Mouse (Mus musculus): ENCODE measurements around the gene Tcp11. TPM values are rescaled to one million over a fixed set of nuclear protein-coding genes. Genes with fewer than 3 reads are reported as not detected.

Gene Tcp11
- polyA plus RNA-seq, 1 experiment from 2014 or later = 2.0 TPM

GRCm38 (mm10) chr17:28041298-28041697 lies 39.1 kb downstream of the Tcp11 start:
- H3K4me2 ChIP-seq (ENCODE audit: low read length) = peak overlapping the region; percentile 73
- no peaks in the 10 kb centered on the region for H3K9me3 ChIP-seq (replicated peaks; ENCODE audit: control insufficient read depth, low read length, poor library complexity, severe bottlenecking)
- H3K27me3 ChIP-seq (ENCODE audit: control insufficient read depth, insufficient read depth, low read depth, low read length) = no peaks in the 10 kb centered on the region
- peak overlapping the region; percentile 79 for H3K9ac ChIP-seq (ENCODE audit: low read depth, low read length)
- peak overlapping the region; percentile 86 for H3K27ac ChIP-seq (ENCODE audit: low read length)
- 38% methylated on average over 13 of the region's 13 CpGs for WGBS
- peaks cover 48% of the 10 kb centered on the region for H3K4me1 ChIP-seq (ENCODE audit: control insufficient read depth, insufficient read depth, low read length)
- peaks cover 2% of the 10 kb centered on the region; the same call in 1 of the 2 replicates for H3K36me3 ChIP-seq (ENCODE audit: control insufficient read depth, insufficient read depth, low read length)
- H3K4me3 ChIP-seq (ENCODE audit: low read depth, low read length) = peak overlapping the region; percentile 43
- no peak for ATAC-seq

DNA sequence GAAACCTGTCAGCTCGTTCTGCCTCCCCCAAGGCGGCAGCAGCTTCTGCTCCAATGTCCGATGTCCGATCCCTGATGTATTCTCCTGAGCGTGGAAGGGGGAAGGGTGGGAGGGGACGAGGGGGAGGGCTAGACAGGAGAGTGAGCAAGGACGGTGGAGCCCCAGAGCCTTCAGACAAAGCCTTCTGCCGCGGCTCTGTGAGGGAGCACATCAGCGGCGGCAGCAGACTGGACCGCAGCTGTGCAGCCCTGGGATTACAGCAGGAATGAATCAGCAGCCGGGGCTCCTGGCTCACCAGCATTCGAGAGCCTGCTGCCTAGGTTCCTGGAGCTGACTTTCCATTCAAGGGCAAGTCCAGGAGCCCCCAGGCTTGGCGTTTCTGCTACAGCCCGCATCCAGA lies 39.8 kb downstream of the Tcp11 start:
- peak overlapping the region; percentile 79 for H3K9ac ChIP-seq (ENCODE audit: low read depth, low read length)
- no peaks in the 10 kb centered on the region for H3K36me3 ChIP-seq (ENCODE audit: control insufficient read depth, insufficient read depth, low read length)
- H3K27me3 ChIP-seq (ENCODE audit: control insufficient read depth, insufficient read depth, low read depth, low read length) = no peaks in the 10 kb centered on the region
- 5% methylated on average over 16 of the region's 16 CpGs for WGBS
- H3K4me3 ChIP-seq (ENCODE audit: low read depth, low read length) = peak overlapping the region; percentile 43
- peaks cover 48% of the 10 kb centered on the region for H3K4me1 ChIP-seq (ENCODE audit: control insufficient read depth, insufficient read depth, low read length)
- H3K9me3 ChIP-seq (replicated peaks; ENCODE audit: control insufficient read depth, low read length, poor library complexity, severe bottlenecking) = no peaks in the 10 kb centered on the region
- peak; percentile 59 for ATAC-seq
- H3K4me2 ChIP-seq (ENCODE audit: low read length) = peak overlapping the region; percentile 73
- peak overlapping the region; percentile 86 for H3K27ac ChIP-seq (ENCODE audit: low read length)

- no peak for ATAC-seq
- peak overlapping the region; percentile 38; the same call in 1 of the 2 replicates for H3K27ac ChIP-seq (ENCODE audit: low read length)
- H3K4me1 ChIP-seq (ENCODE audit: control insufficient read depth, insufficient read depth, low read length) = peaks cover 37% of the 10 kb centered on the region
- H3K36me3 ChIP-seq (ENCODE audit: control insufficient read depth, insufficient read depth, low read length) = no peaks in the 10 kb centered on the region
- peak overlapping the region; percentile 30; the same call in 1 of the 2 replicates for H3K9ac ChIP-seq (ENCODE audit: low read depth, low read length)
- 46% methylated on average over 14 of the region's 14 CpGs for WGBS
- H3K4me2 ChIP-seq (ENCODE audit: low read length) = no peak overlapping the region
- no peaks in the 10 kb centered on the region for H3K27me3 ChIP-seq (ENCODE audit: control insufficient read depth, insufficient read depth, low read depth, low read length)
- H3K9me3 ChIP-seq (replicated peaks; ENCODE audit: control insufficient read depth, low read length, poor library complexity, severe bottlenecking) = no peaks in the 10 kb centered on the region
- no peak overlapping the region for H3K4me3 ChIP-seq (ENCODE audit: low read depth, low read length)
Measured at GRCm38 (mm10) chr17:28036813-28037756, 43.4 kb downstream of the Tcp11 start.

- H3K9me3 ChIP-seq (replicated peaks; ENCODE audit: control insufficient read depth, low read length, poor library complexity, severe bottlenecking) = no peaks in the 10 kb centered on the region
- H3K9ac ChIP-seq (ENCODE audit: low read depth, low read length) = no peak overlapping the region
- no peak for ATAC-seq
- no peak overlapping the region for H3K27ac ChIP-seq (ENCODE audit: low read length)
- peaks cover 24% of the 10 kb centered on the region for H3K4me1 ChIP-seq (ENCODE audit: control insufficient read depth, insufficient read depth, low read length)
- H3K36me3 ChIP-seq (ENCODE audit: control insufficient read depth, insufficient read depth, low read length) = no peaks in the 10 kb centered on the region
- 79% methylated on average over 8 of the region's 8 CpGs for WGBS
- H3K27me3 ChIP-seq (ENCODE audit: control insufficient read depth, insufficient read depth, low read depth, low read length) = no peaks in the 10 kb centered on the region
- H3K4me2 ChIP-seq (ENCODE audit: low read length) = no peak overlapping the region
- no peak overlapping the region for H3K4me3 ChIP-seq (ENCODE audit: low read depth, low read length)
Measured at GRCm38 (mm10) chr17:28034986-28035385, 45.5 kb downstream of the Tcp11 start.

- 8% methylated on average over 3 of the region's 3 CpGs for WGBS
- Histone ChIP-seq H3K4me3 (ENCODE audit: low read depth, low read length) (no peak overlapping the region), H3K36me3 (ENCODE audit: control insufficient read depth, insufficient read depth, low read length) (no peaks in the 10 kb centered on the region), H3K27me3 (ENCODE audit: control insufficient read depth, insufficient read depth, low read depth, low read length) (no peaks in the 10 kb centered on the region), H3K4me1 (ENCODE audit: control insufficient read depth, insufficient read depth, low read length) (peaks cover 27% of the 10 kb centered on the region), H3K27ac (ENCODE audit: low read length) (peak overlapping the region; percentile 69), H3K9ac (ENCODE audit: low read depth, low read length) (peak overlapping the region; percentile 35; the same call in 1 of the 2 replicates), H3K9me3 (replicated peaks; ENCODE audit: control insufficient read depth, low read length, poor library complexity, severe bottlenecking) (no peaks in the 10 kb centered on the region), H3K4me2 (ENCODE audit: low read length) (no peak overlapping the region)
- ATAC-seq = no peak
Measured at GRCm38 (mm10) chr17:28033046-28033580, 47.3 kb downstream of the Tcp11 start.

GRCm38 (mm10) chr17:28032219-28032618 lies 48.2 kb downstream of the Tcp11 start:
- no peak for ATAC-seq
- no peak overlapping the region for H3K4me2 ChIP-seq (ENCODE audit: low read length)
- 0 out of 2 replicates have a peak overlapping the region, but pooled peaks have one; percentile 2 for H3K27ac ChIP-seq (ENCODE audit: low read length)
- H3K9ac ChIP-seq (ENCODE audit: low read depth, low read length) = peak overlapping the region; percentile 3; the same call in 1 of the 2 replicates
- no peaks in the 10 kb centered on the region for H3K27me3 ChIP-seq (ENCODE audit: control insufficient read depth, insufficient read depth, low read depth, low read length)
- no peaks in the 10 kb centered on the region for H3K36me3 ChIP-seq (ENCODE audit: control insufficient read depth, insufficient read depth, low read length)
- no peaks in the 10 kb centered on the region for H3K9me3 ChIP-seq (replicated peaks; ENCODE audit: control insufficient read depth, low read length, poor library complexity, severe bottlenecking)
- peaks cover 26% of the 10 kb centered on the region for H3K4me1 ChIP-seq (ENCODE audit: control insufficient read depth, insufficient read depth, low read length)
- 54% methylated on average over 10 of the region's 10 CpGs for WGBS
- H3K4me3 ChIP-seq (ENCODE audit: low read depth, low read length) = no peak overlapping the region

DNA sequence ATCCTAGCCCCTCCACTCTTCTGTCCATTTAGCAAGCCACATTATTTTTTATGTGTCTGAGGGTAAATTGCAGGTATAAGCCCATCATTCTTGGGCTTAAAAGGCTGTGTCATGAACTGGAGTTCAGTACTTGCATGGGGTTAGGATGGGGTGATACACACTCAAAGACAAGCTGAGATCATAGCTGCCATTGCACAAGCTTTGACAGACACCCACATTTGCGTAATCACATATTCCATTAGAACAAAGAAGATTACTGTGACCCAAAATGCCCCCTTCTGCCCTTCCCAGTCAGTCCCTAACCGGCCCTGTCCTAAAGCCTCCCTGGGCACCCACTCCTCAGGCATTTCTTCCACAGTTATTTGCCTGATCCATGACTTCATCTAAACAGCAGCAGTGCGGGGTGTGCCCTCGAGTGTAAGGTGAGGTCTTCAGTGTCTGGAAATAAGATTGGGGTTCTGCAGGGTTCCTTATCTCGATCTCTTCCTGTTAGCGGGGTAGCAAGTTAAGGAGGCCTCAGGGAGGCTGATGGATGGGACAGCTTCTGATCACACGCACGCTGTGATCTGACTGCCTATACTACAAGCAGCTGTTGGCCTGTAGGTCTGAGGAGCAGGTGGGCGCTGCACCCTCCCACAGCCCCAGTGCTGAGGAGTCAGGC lies 49.0 kb downstream of the Tcp11 start:
- ATAC-seq = 0 out of 2 replicates have a peak, but pooled peaks have one; percentile 6
- Histone ChIP-seq H3K4me2 (ENCODE audit: low read length) (no peak overlapping the region), H3K9ac (ENCODE audit: low read depth, low read length) (0 out of 2 replicates have a peak overlapping the region, but pooled peaks have one; percentile 14), H3K9me3 (replicated peaks; ENCODE audit: control insufficient read depth, low read length, poor library complexity, severe bottlenecking) (no peaks in the 10 kb centered on the region), H3K27ac (ENCODE audit: low read length) (no peak overlapping the region), H3K4me3 (ENCODE audit: low read depth, low read length) (no peak overlapping the region), H3K27me3 (ENCODE audit: control insufficient read depth, insufficient read depth, low read depth, low read length) (no peaks in the 10 kb centered on the region), H3K4me1 (ENCODE audit: control insufficient read depth, insufficient read depth, low read length) (peaks cover 23% of the 10 kb centered on the region), H3K36me3 (ENCODE audit: control insufficient read depth, insufficient read depth, low read length) (no peaks in the 10 kb centered on the region)
- 82% methylated on average over 9 of the region's 9 CpGs for WGBS

DNA sequence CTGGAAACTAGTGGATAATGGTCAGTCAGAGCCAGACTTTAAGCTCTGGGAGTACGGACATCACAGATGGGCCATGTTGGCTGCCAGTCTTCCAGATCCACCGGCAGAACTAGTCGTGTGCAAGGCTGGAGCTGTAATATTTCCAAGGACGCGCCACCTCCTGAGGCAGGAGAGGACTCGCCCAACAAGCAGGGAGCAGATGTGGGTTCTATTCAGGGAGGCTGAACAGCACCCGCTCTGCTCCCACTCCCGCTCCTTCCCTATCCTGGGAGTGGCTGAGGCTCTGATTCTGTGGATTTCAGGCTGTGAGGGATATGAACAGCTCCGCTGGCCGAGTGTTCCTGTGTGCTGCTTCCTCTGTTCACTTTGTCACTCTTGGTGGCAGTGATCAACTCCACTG lies 50.0 kb downstream of the Tcp11 start:
- Histone ChIP-seq H3K27me3 (ENCODE audit: control insufficient read depth, insufficient read depth, low read depth, low read length) (no peaks in the 10 kb centered on the region), H3K4me2 (ENCODE audit: low read length) (no peak overlapping the region), H3K9me3 (replicated peaks; ENCODE audit: control insufficient read depth, low read length, poor library complexity, severe bottlenecking) (no peaks in the 10 kb centered on the region), H3K36me3 (ENCODE audit: control insufficient read depth, insufficient read depth, low read length) (no peaks in the 10 kb centered on the region), H3K4me3 (ENCODE audit: low read depth, low read length) (no peak overlapping the region), H3K27ac (ENCODE audit: low read length) (no peak overlapping the region), H3K4me1 (ENCODE audit: control insufficient read depth, insufficient read depth, low read length) (peaks cover 25% of the 10 kb centered on the region), H3K9ac (ENCODE audit: low read depth, low read length) (no peak overlapping the region)
- WGBS = 84% methylated on average over 10 of the region's 10 CpGs
- no peak for ATAC-seq
